Comparison of ENCODE assay signal across 15 mouse cellular contexts in the genomic region with DNA sequence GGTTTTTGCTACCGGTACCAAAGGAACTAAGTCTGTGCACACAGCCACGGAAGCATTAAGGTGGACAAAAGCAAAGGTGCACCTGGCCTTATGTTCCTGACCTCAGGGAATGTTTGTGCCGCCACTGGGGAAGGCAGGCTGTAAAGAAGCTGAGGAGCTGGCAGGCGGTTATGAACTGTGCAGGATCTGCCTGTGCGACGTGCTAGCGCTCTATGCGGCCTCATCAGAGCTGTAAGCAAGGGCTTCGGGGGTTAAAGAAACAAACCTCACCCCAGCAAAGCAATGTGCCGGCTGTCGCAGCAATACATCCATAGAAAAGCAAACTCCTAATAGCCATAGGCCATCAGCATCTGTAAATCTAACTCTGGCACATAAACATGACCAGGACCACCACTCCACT.
"Had no signal": no experiment of that assay in that cellular context is flagged by ENCODE, and none has a peak within 500 bp of the region (broad histone marks: within the 10 kb centered on the region; RNA-seq: fewer than 3 reads in every experiment).

No protein-coding gene starts in this region.

- H3K27ac ChIP-seq: kidney, embryonic 15.5 days; layer of hippocampus, adult 2 months; limb, embryonic 12.5 days; limb, embryonic 15.5 days; liver, embryonic 14.5 days; macrophage; midbrain, embryonic 10.5 days had no signal

- H3K9ac ChIP-seq: kidney, embryonic 15.5 days; limb, embryonic 12.5 days; limb, embryonic 15.5 days; liver, embryonic 14.5 days; liver, postnatal 0 days; lung, embryonic 14.5 days had no signal

- DNase-seq: layer of hippocampus, adult 9-11 months; liver, postnatal 0 days; thymus, adult 18-20 months; thymus, postnatal 36 days had no signal

- ATAC-seq: liver, postnatal 0 days; lung, postnatal 0 days; midbrain, embryonic 16.5 days had no signal

- H3K9me3 ChIP-seq: kidney, embryonic 15.5 days; limb, embryonic 15.5 days had no signal

- H3K4me2 ChIP-seq: kidney, embryonic 15.5 days; limb, embryonic 12.5 days; limb, embryonic 15.5 days; liver, embryonic 11.5 days; lung, embryonic 14.5 days had no signal

- H3K27me3 ChIP-seq: kidney, embryonic 15.5 days; limb, embryonic 12.5 days; limb, embryonic 15.5 days had no signal

- H3K4me3 ChIP-seq: kidney, embryonic 15.5 days; layer of hippocampus, adult 2 months; limb, embryonic 12.5 days; limb, embryonic 15.5 days; midbrain, embryonic 10.5 days had no signal

- H3K36me3 ChIP-seq: limb, embryonic 12.5 days; limb, embryonic 15.5 days had no signal
